Mouse (Mus musculus) olfactory bulb, adult 2 months (tissue): ENCODE results near the gene Satb2.

Experiments used
- CTCF ChIP-seq: fragments of 200-500 bp; IDR thresholded peaks from 2 replicates; pipeline ENCODE4 v1.5.1; 2012; ENCODE audit warnings: low read depth, mild to moderate bottlenecking, low read length, moderate library complexity; ENCODE audit not compliant: insufficient read depth
- POLR2A ChIP-seq: fragments of 200-500 bp; IDR thresholded peaks from 2 replicates; pipeline ENCODE4 v1.6.1; 2012; ENCODE audit warnings: mild to moderate bottlenecking, low read depth, low read length, moderate library complexity; ENCODE audit not compliant: insufficient read depth

DNA sequence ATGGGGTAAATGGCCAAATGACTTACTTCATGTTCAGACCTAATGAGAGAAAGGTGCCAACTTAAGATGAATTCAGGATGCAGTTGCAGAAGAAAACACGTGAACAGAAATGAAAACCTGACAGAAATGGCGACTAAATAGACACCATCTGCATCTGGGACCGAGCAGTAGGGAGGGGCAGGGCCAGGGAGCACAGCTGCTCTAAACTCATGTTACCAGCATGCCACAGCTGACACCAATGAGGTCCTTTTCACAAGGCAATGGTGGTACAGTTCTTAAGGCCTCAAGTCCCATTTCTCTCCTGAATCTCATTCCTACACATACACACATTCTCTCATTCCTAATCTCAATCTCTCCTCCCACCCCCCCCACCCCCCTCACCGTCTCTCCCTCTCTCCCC, 115.7 kb downstream of the Satb2 start:
- TF ChIP-seq CTCF = no peak
- no peak for TF ChIP-seq POLR2A
